Mouse (Mus musculus) thymus, adult 2 months (tissue): ENCODE results near the gene Hmbs. TPM values are rescaled to one million over a fixed set of nuclear protein-coding genes. Genes with fewer than 3 reads are reported as not detected.
A peak's percentile ranks its signal among the peaks of the same experiment; 100 is the strongest.
"Not testable (repeated sequence)": the region's sequence is repeated elsewhere in the genome, so short reads cannot be mapped to it uniquely, and the experiment has no call there.

Source experiments
- DNase-seq: peaks from one replicate; pipeline ENCODE4 v3.0.0; 2021
- H3K27ac ChIP-seq: fragments of 200-500 bp; 2 replicates; pipeline ENCODE4 v1.5.1; 2012; ENCODE audit warnings: low read length, control low read depth; ENCODE audit not compliant: control insufficient read depth, insufficient read depth
- H3K27me3 ChIP-seq: fragments of 200-500 bp; 2 replicates; pipeline ENCODE4 v1.6.1; 2012; ENCODE audit warnings: mild to moderate bottlenecking, low read length, moderate library complexity, mixed read lengths; ENCODE audit not compliant: control insufficient read depth, insufficient read depth
- H3K36me3 ChIP-seq: fragments of 200-500 bp; 2 replicates; pipeline ENCODE4 v1.6.1; 2012; ENCODE audit warnings: mild to moderate bottlenecking, low read length, moderate library complexity; ENCODE audit not compliant: control insufficient read depth, insufficient read depth
- H3K4me1 ChIP-seq: fragments of 200-500 bp; replicated peaks from 2 replicates; pipeline ENCODE4 v1.6.1; 2012; ENCODE audit warnings: low read length; ENCODE audit not compliant: control insufficient read depth, insufficient read depth
- H3K4me3 ChIP-seq: fragments of 200-500 bp; 2 replicates; pipeline ENCODE4 v1.5.1; 2012; ENCODE audit warnings: mild to moderate bottlenecking, low read length, control low read depth, moderate library complexity; ENCODE audit not compliant: control insufficient read depth, insufficient read depth
- CTCF ChIP-seq: fragments of 200-500 bp; IDR thresholded peaks from 2 replicates; pipeline ENCODE4 v1.5.1; 2012; ENCODE audit warnings: mild to moderate bottlenecking, control low read depth, low read length, moderate library complexity, borderline replicate concordance; ENCODE audit not compliant: control insufficient read depth, poor library complexity, insufficient read depth; ENCODE audit errors: extremely low read depth
- POLR2A ChIP-seq: fragments of 200-500 bp; IDR thresholded peaks from 2 replicates; pipeline ENCODE4 v1.6.1; 2012; ENCODE audit warnings: mild to moderate bottlenecking, low read length, control low read depth, moderate library complexity; ENCODE audit not compliant: control insufficient read depth, poor library complexity, insufficient read depth; ENCODE audit errors: extremely low read depth
- WGBS: fragments of 180-500 bp; shearing (Covaris S2); methylation state at CpG from one replicate; pipeline ENCODE4 v1.1.7; 2018; 5-methylcytosine and 5-hydroxymethylcytosine counted together
- polyA plus RNA-seq: library from polyadenylated mRNA; depleted of rRNA; stranded (reverse); fragments of >200 nt; gene quantifications from 2 replicates; pipeline ENCODE4 v1.2.3, GENCODE M21; 2012

The Hmbs gene
- polyA plus RNA-seq, 1 experiment = 42.2 TPM

GRCm38 (mm10) chr9:44326371-44327063 is 17.5 kb downstream of the Hmbs start:
- Histone ChIP-seq H3K36me3 (no peaks in the 10 kb centered on the region), H3K4me1 (peaks cover 15% of the 10 kb centered on the region), H3K27me3 (no peaks in the 10 kb centered on the region), H3K27ac (no peak overlapping the region), H3K4me3 (peak overlapping the region; percentile 85)
- TF ChIP-seq CTCF = no peak
- TF ChIP-seq POLR2A = 0 out of 2 replicates have a peak, but pooled peaks have one; percentile 2
- WGBS = under 1% methylated on average over 38 of the region's 38 CpGs
- peak; percentile 72 for DNase-seq

DNA sequence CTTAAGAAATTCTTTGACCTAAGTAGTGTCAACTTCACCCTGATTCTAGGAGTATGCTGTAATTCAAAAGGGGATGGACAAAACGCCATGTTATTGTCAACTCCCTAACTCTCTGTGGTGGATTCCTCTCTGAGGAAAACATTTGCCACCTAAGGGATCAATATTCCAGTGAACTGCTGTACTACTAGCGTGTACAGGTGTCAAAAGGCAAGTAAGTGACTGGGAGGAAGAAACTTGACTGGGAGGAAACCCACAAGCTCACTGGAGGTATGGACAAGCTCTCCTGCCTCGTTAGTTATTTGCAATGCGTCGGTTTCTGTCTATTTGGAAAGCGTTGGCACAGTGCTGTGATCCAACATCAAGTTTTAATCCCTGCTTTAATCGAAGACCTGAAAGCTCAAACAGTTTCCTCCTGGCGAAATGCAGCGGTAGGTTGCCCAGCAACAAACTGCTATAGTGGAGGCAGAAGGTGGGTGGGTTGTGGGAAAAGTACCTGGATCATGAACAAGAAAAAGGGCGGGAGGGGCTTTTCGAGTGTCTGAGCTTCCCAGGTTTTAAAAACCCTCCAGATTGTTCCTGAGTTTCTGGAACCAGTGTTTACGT is 18.2 kb downstream of the Hmbs start, which contains the start of gene Dpagt1:
TSS of gene Dpagt1 (plus strand) at position 252 of the 603 bp plus-strand sequence.
- H3K36me3 ChIP-seq = no peaks in the 10 kb centered on the region
- no peaks in the 10 kb centered on the region for H3K27me3 ChIP-seq
- DNase-seq = no peak
- H3K4me1 ChIP-seq = peaks cover 15% of the 10 kb centered on the region
- TF ChIP-seq POLR2A = 0 out of 2 replicates have a peak, but pooled peaks have one; percentile 14
- TF ChIP-seq CTCF = no peak
- peak within 1 kb of the TSS; percentile 85 for H3K4me3 ChIP-seq
- no peak within 1 kb of the TSS for H3K27ac ChIP-seq
- 2% methylated on average over 12 of the region's 12 CpGs for WGBS

DNA sequence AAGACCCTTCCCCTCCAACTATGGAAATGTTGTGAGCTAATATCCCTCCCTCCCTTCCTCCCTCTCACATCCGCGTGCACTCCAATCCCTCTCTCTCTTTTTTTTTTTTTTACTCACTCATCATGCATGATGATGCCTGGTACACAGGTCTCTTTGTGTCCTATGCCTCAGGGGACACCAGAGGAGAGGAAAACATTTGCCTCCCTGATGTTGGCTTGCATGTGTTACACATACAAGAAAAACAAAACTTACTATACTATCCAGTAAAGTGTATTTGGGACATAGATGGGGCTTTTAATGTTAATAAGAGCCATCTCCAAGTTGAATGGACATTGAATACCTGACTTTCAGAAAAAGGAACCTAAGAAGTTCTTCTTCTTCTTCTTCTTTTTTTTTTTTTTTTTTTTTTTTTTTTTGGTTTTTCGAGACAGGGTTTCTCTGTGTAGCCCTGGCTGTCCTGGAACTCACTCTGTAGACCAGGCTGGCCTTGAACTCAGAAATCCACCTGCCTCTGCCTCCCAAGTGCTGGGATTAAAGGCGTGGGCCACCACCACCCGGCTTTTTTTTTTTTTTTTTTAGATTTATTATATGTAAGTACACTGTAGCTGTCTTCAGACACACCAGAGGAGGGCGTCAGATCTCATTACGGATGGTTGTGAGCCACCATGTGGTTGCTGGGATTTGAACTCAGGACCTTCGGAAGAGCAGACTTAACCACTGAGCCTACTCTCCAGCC is 18.8 kb downstream of the Hmbs start:
- not testable (repeated sequence) for H3K27ac ChIP-seq

DNA sequence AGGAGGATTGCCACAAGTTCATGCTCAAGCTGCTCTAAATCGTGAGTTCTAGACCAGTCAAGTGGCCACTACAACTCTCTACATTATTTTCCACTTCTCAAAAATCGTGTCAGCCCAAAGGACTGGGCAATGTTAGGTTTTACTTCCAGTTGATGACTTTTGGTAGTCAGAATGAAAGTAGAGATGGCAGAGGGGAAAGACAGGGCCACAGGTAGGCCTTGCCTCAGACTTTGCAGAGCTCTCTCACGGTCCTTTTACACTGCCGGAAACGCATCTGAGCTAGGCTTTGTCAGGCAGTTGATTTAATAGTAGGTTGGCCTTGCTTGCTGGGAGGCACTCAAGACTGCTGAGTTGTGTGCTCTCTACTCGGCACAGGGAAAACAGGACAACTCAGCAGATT is 19.9 kb downstream of the Hmbs start:
- TF ChIP-seq CTCF (no peak), POLR2A (no peak)
- no peak for DNase-seq
- H3K4me1 ChIP-seq = peaks cover 23% of the 10 kb centered on the region
- 88% methylated on average over 6 of the region's 6 CpGs for WGBS
- H3K4me3 ChIP-seq = no peak overlapping the region
- H3K36me3 ChIP-seq = no peaks in the 10 kb centered on the region
- no peaks in the 10 kb centered on the region for H3K27me3 ChIP-seq
- H3K27ac ChIP-seq = no peak overlapping the region

More for the DNA sequence above, 18.8 kb downstream of the Hmbs start:
- not testable (repeated sequence) for DNase-seq, H3K4me3 ChIP-seq, H3K27me3 ChIP-seq, H3K36me3 ChIP-seq
- H3K4me1 ChIP-seq = peaks cover 20% of the 10 kb centered on the region
- WGBS = 64% methylated on average over 7 of the region's 8 CpGs

GRCm38 (mm10) chr9:44323656-44324055 is 20.4 kb downstream of the Hmbs start:
- H3K4me1 ChIP-seq = peaks cover 28% of the 10 kb centered on the region
- 78% methylated on average over 4 of the region's 4 CpGs for WGBS
- not testable (repeated sequence) for H3K27ac ChIP-seq, H3K4me3 ChIP-seq, H3K27me3 ChIP-seq, H3K36me3 ChIP-seq, DNase-seq

DNA sequence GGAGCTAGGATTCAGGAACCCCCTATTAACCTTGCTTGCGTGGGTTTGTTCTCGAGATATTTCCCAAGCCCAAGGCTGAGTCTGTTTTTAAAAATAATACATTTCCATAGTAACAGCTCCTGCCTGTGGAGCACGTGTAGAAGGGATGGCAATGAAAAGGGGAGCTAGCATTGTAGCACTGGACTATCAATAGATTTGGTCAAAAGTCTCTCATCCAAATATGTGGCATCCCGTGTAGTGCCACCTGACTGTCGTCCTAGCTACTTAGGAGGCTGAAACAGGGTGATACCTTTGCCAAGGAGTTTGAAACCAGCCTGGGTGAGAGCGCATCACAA is 23.3 kb downstream of the Hmbs start:
- peaks cover 24% of the 10 kb centered on the region for H3K4me1 ChIP-seq
- no peaks in the 10 kb centered on the region for H3K27me3 ChIP-seq
- DNase-seq = no peak
- H3K27ac ChIP-seq = no peak overlapping the region
- peaks cover 7% of the 10 kb centered on the region for H3K36me3 ChIP-seq
- 27% methylated on average over 6 of the region's 6 CpGs for WGBS
- H3K4me3 ChIP-seq = no peak overlapping the region
- TF ChIP-seq CTCF = no peak
- no peak for TF ChIP-seq POLR2A
